ENCODE assay signal across 22 mouse cellular contexts in genomic region chr12:52471621-52472020, GRCm38 (mm10). TPM values are rescaled to one million over a fixed set of nuclear protein-coding genes. Genes with fewer than 3 reads are reported as not detected.
DNase-seq lines count a peak whose midpoint lies in the region; TF ChIP-seq lines count a peak whose summit lies in the region.
"Had no signal": no experiment of that assay in that cellular context is flagged by ENCODE, and none has a peak within 500 bp of the region (broad histone marks: within the 10 kb centered on the region; RNA-seq: fewer than 3 reads in every experiment).

No protein-coding gene starts in this region.

- H3K36me3 ChIP-seq in liver, adult 2 months (ENCODE audit: control insufficient read depth, insufficient read depth, low read length) = no peaks in the 10 kb centered on the region
- H3K36me3 ChIP-seq: embryonic facial prominence, embryonic 13.5 days; embryonic facial prominence, embryonic 15.5 days; forebrain, embryonic 15.5 days; G1E had no signal

- no peak overlapping the region; the same call in 1 of the 2 replicates for H3K9ac ChIP-seq in liver, adult 2 months (ENCODE audit: low read depth, low read length)
- H3K9ac ChIP-seq: embryonic facial prominence, embryonic 13.5 days; embryonic facial prominence, embryonic 15.5 days; forebrain, embryonic 13.5 days; forebrain, embryonic 15.5 days; forebrain, postnatal 0 days had no signal

- no peaks in the 10 kb centered on the region for H3K27me3 ChIP-seq in liver, adult 2 months (ENCODE audit: control insufficient read depth, insufficient read depth, low read length)
- H3K27me3 ChIP-seq: embryonic facial prominence, embryonic 13.5 days; embryonic facial prominence, embryonic 15.5 days; forebrain, embryonic 13.5 days; forebrain, embryonic 15.5 days had no signal

- 31% methylated on average over 4 of the region's 4 CpGs for WGBS in liver, adult 2 months

- DNase-seq in liver, adult 2 months (ENCODE audit: extremely low read depth, low read depth, low spot score) = peak; percentile 98
- no peak for DNase-seq in liver
- DNase-seq in NIH3T3 (ENCODE audit: low read depth) = peak; percentile 29
- peak; percentile 27 for DNase-seq in gonadal fat pad, adult 2 months (ENCODE audit: low read depth)
- no peak for DNase-seq in adrenal gland, adult (ENCODE audit: inconsistent age in 2 of 2, low spot score in 1 of 2)
- no peak for DNase-seq in embryo, embryonic 10.5 days (ENCODE audit: low spot score)
- DNase-seq: adrenal gland, adult 8-10 months; adrenal gland, postnatal 14 days; adrenal gland, postnatal 36 days; cerebellum, adult 11-12 months; cerebellum, adult 2 months; cerebellum, adult 9-10 months; cerebellum, postnatal 10 days; cerebellum, postnatal 25 days; embryo, embryonic 11 days; forebrain, postnatal 0 days had no signal

- H3K79me2 ChIP-seq in liver, adult 2 months (ENCODE audit: control insufficient read depth, insufficient read depth, low read length) = no peaks in the 10 kb centered on the region

- no peak for TF ChIP-seq POLR2A in liver, adult 2 months (IDR thresholded peaks at IDR 0.05; ENCODE audit: extremely low read depth, insufficient read depth, low read length)

- no peak overlapping the region for H3K4me3 ChIP-seq in liver, adult 2 months (ENCODE audit: insufficient read depth, low read depth, low read length)
- H3K4me3 ChIP-seq: embryonic facial prominence, embryonic 13.5 days; embryonic facial prominence, embryonic 15.5 days; erythroblast, embryonic 14.5 days; forebrain, embryonic 13.5 days; forebrain, embryonic 15.5 days had no signal

- no peak for TF ChIP-seq CTCF in liver, adult 2 months (IDR thresholded peaks at IDR 0.05; ENCODE audit: low read depth, low read length)

- H3K4me1 ChIP-seq in liver, adult 2 months (ENCODE audit: control insufficient read depth, insufficient read depth, low read length) = peaks cover 17% of the 10 kb centered on the region
- H3K4me1 ChIP-seq: embryonic facial prominence, embryonic 13.5 days; embryonic facial prominence, embryonic 15.5 days had no signal

- peak overlapping the region; percentile 79 for H3K27ac ChIP-seq in liver, adult 2 months (replicated peaks; ENCODE audit: insufficient read depth, low read depth, low read length)
- H3K27ac ChIP-seq: embryonic facial prominence, embryonic 13.5 days; embryonic facial prominence, embryonic 15.5 days; forebrain, embryonic 13.5 days; forebrain, embryonic 15.5 days had no signal

RNA-seq across cellular contexts. Expression of gene Arhgap5, which starts 32.2 kb away (rescaled TPM):
- 83.8 and 92.7 TPM in 2 replicates for total RNA-seq in liver, adult 2 months (2014; rRNA removed)
- 3.1 and 3.5 TPM in 2 replicates for polyA plus RNA-seq in liver, adult 2 months (2012; rRNA removed)
- polyA plus RNA-seq in gonadal fat pad, adult 2 months (2012; rRNA removed) = 6.7 and 7.3 TPM in 2 replicates
- polyA plus RNA-seq: G1E had no signal

Comparison
In these comparisons a context has a peak if more than half of its experiments do, and no peak if none do; other contexts are left out.
1. DNase-seq: peak in liver, adult 2 months (single experiment), NIH3T3 (single experiment) and gonadal fat pad, adult 2 months (single experiment); none in liver (single experiment), adrenal gland, adult (0 of 2) and embryo, embryonic 10.5 days (single experiment).